Mouse (Mus musculus) intestine, embryonic 14.5 days (tissue): Measurements from ENCODE around the gene Tiam1. TPM values are rescaled to one million over a fixed set of nuclear protein-coding genes. Genes with fewer than 3 reads are reported as not detected.

Source experiments
- ATAC-seq: fragments of 200-750 bp; cut with Nextera tagmentation; replicated peaks from 2 replicates; pipeline ENCODE4 v1.8.0; 2017; ENCODE audit warnings: low read depth, moderate number of reproducible peaks, moderate TSS enrichment, moderate library complexity; ENCODE audit not compliant: low FRiP score, low TSS enrichment
- DNase-seq: peaks from one replicate; pipeline ENCODE4 v3.0.0-alpha.2; 2018; ENCODE audit warnings: low spot score
- H3K27ac ChIP-seq: fragments of 300-500 bp; sonication (generic); 2 replicates; pipeline ENCODE4 v1.5.1; 2014; ENCODE audit warnings: low read depth, mild to moderate bottlenecking, control low read depth
- H3K27me3 ChIP-seq: fragments of 300-500 bp; sonication (generic); replicated peaks from 2 replicates; pipeline ENCODE4 v1.6.1; 2014; ENCODE audit warnings: low read length, control low read depth; ENCODE audit not compliant: control insufficient read depth, insufficient read depth
- H3K36me3 ChIP-seq: fragments of 300-500 bp; sonication (generic); 2 replicates; pipeline ENCODE4 v1.6.1; 2014; ENCODE audit warnings: low read length, control low read depth; ENCODE audit not compliant: control insufficient read depth, insufficient read depth
- H3K4me1 ChIP-seq: fragments of 300-500 bp; sonication (generic); replicated peaks from 2 replicates; pipeline ENCODE4 v1.6.1; 2014; ENCODE audit warnings: low read length, control low read depth, mixed read lengths; ENCODE audit not compliant: control insufficient read depth, insufficient read depth
- H3K4me2 ChIP-seq: fragments of 300-500 bp; sonication (generic); 2 replicates; pipeline ENCODE4 v1.6.1; 2014; ENCODE audit warnings: low read length
- H3K4me3 ChIP-seq: fragments of 300-500 bp; sonication (generic); 2 replicates; pipeline ENCODE4 v1.5.1; 2014; ENCODE audit warnings: low read depth, low read length, control low read depth, mixed read lengths
- H3K9ac ChIP-seq: fragments of 300-500 bp; sonication (generic); 2 replicates; pipeline ENCODE4 v1.6.1; 2014; ENCODE audit warnings: mild to moderate bottlenecking, low read length
- H3K9me3 ChIP-seq: fragments of 300-500 bp; sonication (generic); 2 replicates; pipeline ENCODE4 v1.6.1; 2016; ENCODE audit warnings: low read length, control low read depth; ENCODE audit not compliant: control insufficient read depth
- WGBS: fragments of 180-500 bp; shearing (Covaris S2); extraction: QIAGEN DNeasy Blood & Tissue Kit; methylation state at CpG from one replicate; pipeline ENCODE4 v1.1.7; 2014; 5-methylcytosine and 5-hydroxymethylcytosine counted together
- polyA plus RNA-seq: library from polyadenylated mRNA; unstranded; fragments of >200 nt; fragmentation: Nextera tagmentation; extraction: Ambion mirVana; gene quantifications from 2 replicates; pipeline ENCODE4 v1.2.1, GENCODE M21; 2014

Tiam1 gene
- polyA plus RNA-seq, 1 experiment from 2014 or later, result 21.4 TPM

DNA sequence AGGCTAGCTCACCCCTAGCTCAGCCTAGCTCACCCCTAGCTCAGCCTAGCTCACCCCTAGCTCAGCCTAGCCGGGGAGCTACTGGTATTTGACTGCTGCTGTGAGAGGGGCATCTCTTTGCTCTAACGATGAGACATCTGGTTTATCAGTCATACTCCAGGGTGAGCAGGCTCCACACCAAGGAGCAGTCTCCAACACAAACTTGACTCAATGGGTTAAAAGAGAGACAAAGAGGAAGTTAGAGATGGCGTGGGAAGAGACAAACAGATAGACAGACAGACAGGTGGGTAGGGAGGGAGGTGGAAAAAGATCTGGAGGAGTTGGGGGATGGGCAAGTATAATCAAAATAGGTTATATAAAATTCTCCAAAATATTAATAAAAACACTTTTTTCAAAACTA lies 275.1 kb downstream of the Tiam1 start:
- Histone ChIP-seq H3K27ac (no peak overlapping the region), H3K36me3 (peaks cover 4% of the 10 kb centered on the region; the same call in 1 of the 2 replicates), H3K27me3 (no peaks in the 10 kb centered on the region), H3K9ac (no peak overlapping the region), H3K4me1 (no peaks in the 10 kb centered on the region), H3K4me3 (no peak overlapping the region), H3K9me3 (no peaks in the 10 kb centered on the region), H3K4me2 (no peak overlapping the region)
- 88% methylated on average over 3 of the region's 3 CpGs for WGBS
- DNase-seq (no peak), ATAC-seq (no peak)

- ATAC-seq (no peak), DNase-seq (no peak)
- no peak overlapping the region for H3K4me3 ChIP-seq
- H3K36me3 ChIP-seq, result peaks cover 4% of the 10 kb centered on the region; the same call in 1 of the 2 replicates
- H3K9ac ChIP-seq, result no peak overlapping the region
- H3K9me3 ChIP-seq, result no peaks in the 10 kb centered on the region
- peaks cover 3% of the 10 kb centered on the region for H3K4me1 ChIP-seq
- no peak overlapping the region for H3K4me2 ChIP-seq
- H3K27ac ChIP-seq, result no peak overlapping the region
- 92% methylated on average over 26 of the region's 26 CpGs for WGBS
- H3K27me3 ChIP-seq, result no peaks in the 10 kb centered on the region
Observed at GRCm38 (mm10) chr16:89867212-89867829, 276.2 kb downstream of the Tiam1 start.

DNA sequence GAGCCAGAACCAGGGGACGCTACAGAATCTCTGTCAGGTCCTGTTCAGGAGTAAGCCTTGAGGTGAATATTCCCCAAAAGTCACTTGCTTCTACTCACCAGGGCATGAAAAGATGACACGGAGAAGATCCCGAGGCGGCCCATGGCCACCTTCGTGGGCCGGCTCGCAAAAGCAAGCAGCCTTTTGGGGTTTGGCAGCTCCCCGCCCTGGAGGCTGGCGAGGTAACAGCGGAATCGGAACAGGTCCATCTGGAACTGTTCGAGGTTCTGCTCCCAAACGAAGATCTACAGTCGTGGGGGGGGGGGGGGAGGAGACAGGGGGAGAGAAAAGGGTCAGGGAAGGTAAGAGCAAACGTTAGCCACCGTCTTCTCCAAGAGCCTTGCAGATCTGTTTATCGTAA lies 278.4 kb downstream of the Tiam1 start:
- no peak for ATAC-seq
- WGBS, result 82% methylated on average over 17 of the region's 17 CpGs
- Histone ChIP-seq H3K27me3 (no peaks in the 10 kb centered on the region), H3K4me3 (no peak overlapping the region), H3K36me3 (peaks cover 4% of the 10 kb centered on the region; the same call in 1 of the 2 replicates), H3K4me1 (peaks cover 14% of the 10 kb centered on the region), H3K27ac (no peak overlapping the region), H3K4me2 (no peak overlapping the region), H3K9ac (no peak overlapping the region), H3K9me3 (no peaks in the 10 kb centered on the region)
- DNase-seq, result no peak

DNA sequence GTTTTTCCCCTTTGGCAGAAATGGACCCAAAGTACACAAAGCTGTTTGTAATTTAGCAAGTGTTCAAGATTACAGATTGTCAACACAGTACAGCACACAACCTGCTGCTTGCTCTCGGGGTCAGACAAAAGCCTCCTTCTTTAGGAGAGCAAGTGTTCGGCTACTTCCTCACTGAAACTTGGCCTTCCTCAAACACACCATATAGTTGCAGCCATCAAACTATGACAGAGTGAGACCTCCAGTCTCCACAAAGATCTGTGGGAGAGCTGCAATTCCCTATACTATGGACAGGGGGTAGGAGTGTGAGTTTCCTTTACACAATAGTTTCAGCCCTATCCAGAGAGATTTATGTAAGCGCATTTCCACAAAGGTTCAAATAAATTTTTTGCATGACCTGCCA lies 278.9 kb downstream of the Tiam1 start:
- Histone ChIP-seq H3K9me3 (no peaks in the 10 kb centered on the region), H3K27ac (no peak overlapping the region), H3K4me1 (peaks cover 14% of the 10 kb centered on the region), H3K27me3 (no peaks in the 10 kb centered on the region), H3K4me3 (no peak overlapping the region), H3K4me2 (no peak overlapping the region), H3K36me3 (peaks cover 4% of the 10 kb centered on the region; the same call in 1 of the 2 replicates), H3K9ac (no peak overlapping the region)
- DNase-seq (no peak), ATAC-seq (no peak)
- 78% methylated on average over 3 of the region's 3 CpGs for WGBS

- DNase-seq, result no peak
- no peak overlapping the region for H3K9ac ChIP-seq
- H3K4me1 ChIP-seq, result peaks cover 14% of the 10 kb centered on the region
- ATAC-seq, result peak; percentile 38; the same call in 1 of the 2 replicates
- H3K36me3 ChIP-seq, result peaks cover 7% of the 10 kb centered on the region; the same call in 1 of the 2 replicates
- no peak overlapping the region for H3K27ac ChIP-seq
- H3K4me3 ChIP-seq, result no peak overlapping the region
- WGBS, result 75% methylated on average over 5 of the region's 5 CpGs
- H3K4me2 ChIP-seq, result no peak overlapping the region
- H3K27me3 ChIP-seq, result no peaks in the 10 kb centered on the region
- no peaks in the 10 kb centered on the region for H3K9me3 ChIP-seq
Observed at GRCm38 (mm10) chr16:89863264-89863663, 280.3 kb downstream of the Tiam1 start.

- Histone ChIP-seq H3K27me3 (no peaks in the 10 kb centered on the region), H3K4me1 (peaks cover 14% of the 10 kb centered on the region), H3K9me3 (no peaks in the 10 kb centered on the region), H3K9ac (no peak overlapping the region), H3K36me3 (0 out of 2 replicates have a peak, but pooled peaks cover 4% of the 10 kb centered on the region), H3K4me2 (no peak overlapping the region), H3K27ac (no peak overlapping the region), H3K4me3 (no peak overlapping the region)
- peak; percentile 25; the same call in 1 of the 2 replicates for ATAC-seq
- DNase-seq, result no peak
- WGBS, result 34% methylated on average over 5 of the region's 5 CpGs
Observed at GRCm38 (mm10) chr16:89861531-89861930, 282.0 kb downstream of the Tiam1 start.

- no peak overlapping the region for H3K4me2 ChIP-seq
- peaks cover 14% of the 10 kb centered on the region for H3K4me1 ChIP-seq
- H3K27me3 ChIP-seq, result no peaks in the 10 kb centered on the region
- WGBS, result 48% methylated on average over 6 of the region's 6 CpGs
- no peak for ATAC-seq
- no peaks in the 10 kb centered on the region for H3K9me3 ChIP-seq
- no peak overlapping the region for H3K27ac ChIP-seq
- H3K9ac ChIP-seq, result no peak overlapping the region
- DNase-seq, result no peak
- no peak overlapping the region for H3K4me3 ChIP-seq
- H3K36me3 ChIP-seq, result 0 out of 2 replicates have a peak, but pooled peaks cover 4% of the 10 kb centered on the region
Observed at GRCm38 (mm10) chr16:89860708-89861107, 282.9 kb downstream of the Tiam1 start.

GRCm38 (mm10) chr16:89857666-89858065 lies 285.9 kb downstream of the Tiam1 start:
- Histone ChIP-seq H3K4me3 (no peak overlapping the region), H3K9ac (no peak overlapping the region), H3K9me3 (no peaks in the 10 kb centered on the region), H3K36me3 (0 out of 2 replicates have a peak, but pooled peaks cover 4% of the 10 kb centered on the region), H3K27me3 (no peaks in the 10 kb centered on the region), H3K4me1 (peaks cover 14% of the 10 kb centered on the region), H3K4me2 (no peak overlapping the region), H3K27ac (no peak overlapping the region)
- ATAC-seq (no peak), DNase-seq (no peak)
- 72% methylated on average over 3 of the region's 3 CpGs for WGBS

GRCm38 (mm10) chr16:89854731-89855130 lies 288.8 kb downstream of the Tiam1 start:
- no peak for DNase-seq
- 86% methylated on average over 8 of the region's 8 CpGs for WGBS
- no peaks in the 10 kb centered on the region for H3K9me3 ChIP-seq
- no peaks in the 10 kb centered on the region for H3K27me3 ChIP-seq
- 0 out of 2 replicates have a peak, but pooled peaks cover 4% of the 10 kb centered on the region for H3K36me3 ChIP-seq
- no peak overlapping the region for H3K4me3 ChIP-seq
- H3K4me1 ChIP-seq, result peaks cover 7% of the 10 kb centered on the region
- no peak overlapping the region for H3K4me2 ChIP-seq
- H3K27ac ChIP-seq, result no peak overlapping the region
- H3K9ac ChIP-seq, result no peak overlapping the region
- ATAC-seq, result no peak
